Mouse (Mus musculus) bone marrow, adult 2 months (tissue): Measurements from ENCODE around the gene Noxa1.

Source experiments
- CTCF ChIP-seq: fragments of 200-500 bp; IDR thresholded peaks from 2 replicates; pipeline ENCODE4 v1.5.1; 2011; ENCODE audit warnings: low read length, control low read depth; ENCODE audit not compliant: control insufficient read depth, insufficient read depth
- POLR2A ChIP-seq: fragments of 200-500 bp; IDR thresholded peaks from 2 replicates; pipeline ENCODE4 v1.6.1; 2011; ENCODE audit warnings: low read depth, mild to moderate bottlenecking, control low read depth, low read length, borderline replicate concordance; ENCODE audit not compliant: control insufficient read depth

DNA sequence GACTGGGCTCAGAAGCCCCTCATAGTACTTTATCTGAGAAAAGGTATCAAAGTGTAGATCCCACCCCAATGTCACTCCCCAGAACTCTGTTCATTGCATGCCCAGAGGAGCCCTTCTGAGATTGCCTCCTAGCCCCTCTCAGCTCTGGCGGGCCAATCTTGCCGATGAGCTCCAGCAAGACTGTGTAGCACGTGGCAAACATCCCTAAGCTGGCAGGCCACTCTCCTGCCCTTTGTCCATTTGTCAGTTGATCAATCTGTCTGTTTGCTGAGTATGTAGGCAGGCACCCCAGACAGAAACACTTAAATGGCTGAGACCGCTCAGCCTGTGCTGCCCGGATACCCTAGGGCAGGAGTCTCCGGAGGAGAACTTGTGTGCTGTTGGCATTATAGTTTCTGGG lies 30.2 kb upstream of the Noxa1 start:
- TF ChIP-seq POLR2A (no peak), CTCF (no peak)
